Mouse (Mus musculus): ENCODE measurements around the gene Sec24a.
A peak's percentile ranks its signal among the peaks of the same experiment; 100 is the strongest.
"Not testable (repeated sequence)": the region's sequence is repeated elsewhere in the genome, so short reads cannot be mapped to it uniquely, and the experiment has no call there.

Gene Sec24a

DNA sequence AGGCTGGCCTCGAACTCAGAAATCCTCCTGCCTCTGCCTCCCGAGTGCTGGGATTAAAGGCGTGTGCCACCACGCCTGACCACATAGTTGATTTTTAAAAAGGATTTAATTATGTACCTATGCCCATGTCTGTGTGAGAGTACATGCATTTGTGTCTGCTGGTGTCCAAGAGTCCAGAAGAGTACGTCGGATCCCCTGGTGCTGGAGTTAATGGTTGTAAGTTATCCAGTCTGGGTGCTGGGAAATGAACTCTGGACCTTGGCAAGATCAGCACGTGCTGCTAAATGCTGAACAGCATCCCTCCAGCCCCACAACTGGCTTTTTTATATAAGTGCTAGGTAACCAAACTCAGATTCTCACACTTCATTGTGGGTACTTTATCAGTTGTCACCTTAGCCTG is 92.6 kb downstream of the Sec24a start:
- no peak for TF ChIP-seq NANOG (IDR thresholded peaks at IDR 0.05; ENCODE audit: borderline replicate concordance, low read length)
- TF ChIP-seq POU5F1 (IDR thresholded peaks at IDR 0.05; ENCODE audit: borderline replicate concordance, low read length), result no peak
- no peak for TF ChIP-seq CTCF (conservative IDR thresholded peaks at IDR 0.05; ENCODE audit: low read length)
- peaks cover 24% of the 10 kb centered on the region for H3K9me3 ChIP-seq (ENCODE audit: low read length)
- no peaks in the 10 kb centered on the region for H3K36me3 ChIP-seq (ENCODE audit: insufficient read depth, low read length)
- H3K27me3 ChIP-seq (ENCODE audit: insufficient read depth, low read length), result no peaks in the 10 kb centered on the region
- H3K4me3 ChIP-seq (replicated peaks; ENCODE audit: low read length), result no peak overlapping the region
- H3K4me1 ChIP-seq (replicated peaks; ENCODE audit: low read depth, low read length), result peaks cover 13% of the 10 kb centered on the region

DNA sequence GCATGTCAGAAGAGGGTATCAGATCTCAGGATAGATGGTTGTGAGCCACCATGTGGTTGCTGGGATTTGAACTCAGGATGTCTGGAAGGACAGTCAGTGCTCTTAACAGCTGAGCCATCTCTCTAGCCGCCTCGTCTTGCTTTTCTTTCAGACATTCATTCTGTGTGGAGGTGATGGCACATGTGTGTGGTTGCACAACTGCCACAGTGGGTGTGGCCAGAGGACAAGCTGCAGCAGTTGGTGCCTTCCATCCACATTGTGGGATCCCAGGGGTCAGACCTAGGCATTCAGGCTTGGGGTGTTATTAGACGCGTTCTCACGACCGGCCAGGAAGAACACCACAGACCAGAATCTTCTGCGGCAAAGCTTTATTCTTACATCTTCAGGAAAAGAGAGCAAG is 98.7 kb downstream of the Sec24a start:
- H3K4me1 ChIP-seq (replicated peaks; ENCODE audit: low read depth, low read length), result peaks cover 26% of the 10 kb centered on the region
- H3K27me3 ChIP-seq (ENCODE audit: insufficient read depth, low read length); H3K4me3 ChIP-seq (replicated peaks; ENCODE audit: low read length); H3K36me3 ChIP-seq (ENCODE audit: insufficient read depth, low read length): not testable (repeated sequence)
- peaks cover 24% of the 10 kb centered on the region for H3K9me3 ChIP-seq (ENCODE audit: low read length)

DNA sequence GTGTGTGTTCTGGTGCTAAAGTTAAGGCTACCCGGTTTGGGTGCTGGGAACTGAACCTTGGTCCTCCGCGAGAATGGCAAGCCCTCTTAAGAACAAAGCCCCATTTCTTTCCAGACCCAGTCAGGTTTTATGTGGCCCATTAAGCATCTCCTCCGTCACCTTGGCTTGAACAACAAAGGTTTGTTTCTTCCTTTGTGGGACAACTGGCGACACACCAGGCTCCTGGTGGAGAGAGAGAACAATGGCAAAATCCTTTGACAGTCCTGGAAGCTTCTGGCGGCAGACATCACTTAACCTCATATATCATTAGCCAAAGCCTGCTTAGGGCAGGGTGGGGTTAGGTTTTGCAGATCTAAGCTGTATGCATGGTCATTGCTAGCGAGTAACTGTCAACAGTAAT is 100.8 kb downstream of the Sec24a start:
- Histone ChIP-seq H3K27me3 (ENCODE audit: insufficient read depth, low read length) (no peaks in the 10 kb centered on the region), H3K4me1 (replicated peaks; ENCODE audit: low read depth, low read length) (peaks cover 46% of the 10 kb centered on the region), H3K36me3 (ENCODE audit: insufficient read depth, low read length) (peaks cover 5% of the 10 kb centered on the region), H3K4me3 (replicated peaks; ENCODE audit: low read length) (no peak overlapping the region), H3K9me3 (ENCODE audit: low read length) (peaks cover 21% of the 10 kb centered on the region)
- TF ChIP-seq POU5F1 (IDR thresholded peaks at IDR 0.05; ENCODE audit: borderline replicate concordance, low read length) (no peak), NANOG (IDR thresholded peaks at IDR 0.05; ENCODE audit: borderline replicate concordance, low read length) (no peak), CTCF (conservative IDR thresholded peaks at IDR 0.05; ENCODE audit: low read length) (no peak)

DNA sequence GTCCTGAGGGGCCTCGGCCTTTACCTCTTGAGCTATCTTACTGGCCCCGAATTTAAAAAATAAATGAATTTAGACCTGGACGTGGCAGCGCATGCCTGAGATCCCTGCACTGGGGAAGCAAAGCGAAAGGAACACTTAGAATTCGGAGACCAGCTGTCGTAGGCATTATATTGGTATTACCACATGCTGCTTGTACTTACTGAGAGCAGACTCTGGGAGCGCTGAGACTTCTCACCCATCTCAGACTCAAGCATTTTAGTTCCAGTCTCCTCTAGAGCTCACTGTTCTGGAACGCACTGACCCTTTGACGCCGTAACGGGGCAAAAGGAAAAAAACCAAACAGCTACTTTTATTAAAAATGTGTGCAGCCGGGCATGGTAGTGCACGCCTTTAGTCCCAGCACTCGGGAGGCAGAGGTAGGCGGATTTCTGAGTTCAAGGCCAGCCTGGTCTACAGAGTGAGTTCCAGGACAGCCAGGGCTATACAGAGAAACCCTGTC is 101.5 kb downstream of the Sec24a start:
- Histone ChIP-seq H3K4me1 (replicated peaks; ENCODE audit: low read depth, low read length) (peaks cover 54% of the 10 kb centered on the region), H3K36me3 (ENCODE audit: insufficient read depth, low read length) (peaks cover 12% of the 10 kb centered on the region), H3K4me3 (replicated peaks; ENCODE audit: low read length) (no peak overlapping the region), H3K9me3 (ENCODE audit: low read length) (peaks cover 21% of the 10 kb centered on the region), H3K27me3 (ENCODE audit: insufficient read depth, low read length) (no peaks in the 10 kb centered on the region)
- TF ChIP-seq CTCF (conservative IDR thresholded peaks at IDR 0.05; ENCODE audit: low read length) (no peak), NANOG (IDR thresholded peaks at IDR 0.05; ENCODE audit: borderline replicate concordance, low read length) (no peak), POU5F1 (IDR thresholded peaks at IDR 0.05; ENCODE audit: borderline replicate concordance, low read length) (no peak)

DNA sequence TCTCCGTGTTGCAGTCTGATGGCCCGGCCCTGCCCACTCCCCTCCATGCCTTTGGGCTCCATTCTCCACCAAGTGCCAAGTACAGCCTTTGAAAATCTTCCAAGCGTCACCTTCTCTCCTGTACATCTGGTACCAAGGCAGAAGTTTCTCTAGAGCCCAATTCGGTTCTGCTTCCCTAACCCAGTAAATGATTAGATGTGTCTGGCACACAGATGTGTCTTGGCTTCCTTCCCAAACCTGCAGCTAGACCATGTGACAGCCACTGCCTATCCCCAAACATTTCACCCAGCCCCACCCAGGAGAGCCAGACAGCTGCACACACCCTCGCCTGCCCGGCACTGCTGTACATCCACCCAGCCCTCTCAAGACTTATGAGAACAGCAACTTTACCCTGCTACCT is 104.7 kb downstream of the Sec24a start:
- TF ChIP-seq POU5F1 (IDR thresholded peaks at IDR 0.05; ENCODE audit: borderline replicate concordance, low read length) (no peak), NANOG (IDR thresholded peaks at IDR 0.05; ENCODE audit: borderline replicate concordance, low read length) (no peak), CTCF (conservative IDR thresholded peaks at IDR 0.05; ENCODE audit: low read length) (no peak)
- peaks cover 84% of the 10 kb centered on the region for H3K4me1 ChIP-seq (replicated peaks; ENCODE audit: low read depth, low read length)
- H3K4me3 ChIP-seq (replicated peaks; ENCODE audit: low read length), result peak overlapping the region; percentile 37
- H3K27me3 ChIP-seq (ENCODE audit: insufficient read depth, low read length), result no peaks in the 10 kb centered on the region
- H3K9me3 ChIP-seq (ENCODE audit: low read length), result peaks cover 10% of the 10 kb centered on the region
- H3K36me3 ChIP-seq (ENCODE audit: insufficient read depth, low read length), result peaks cover 44% of the 10 kb centered on the region

GRCm38 (mm10) chr11:51658291-51658690 is 105.1 kb downstream of the Sec24a start:
- Histone ChIP-seq H3K36me3 (ENCODE audit: insufficient read depth, low read length) (peaks cover 48% of the 10 kb centered on the region), H3K27me3 (ENCODE audit: insufficient read depth, low read length) (no peaks in the 10 kb centered on the region), H3K9me3 (ENCODE audit: low read length) (peaks cover 7% of the 10 kb centered on the region), H3K4me1 (replicated peaks; ENCODE audit: low read depth, low read length) (peaks cover 88% of the 10 kb centered on the region), H3K4me3 (replicated peaks; ENCODE audit: low read length) (peak overlapping the region; percentile 37)
- no peak for TF ChIP-seq CTCF (conservative IDR thresholded peaks at IDR 0.05; ENCODE audit: low read length)
- TF ChIP-seq POU5F1 (IDR thresholded peaks at IDR 0.05; ENCODE audit: borderline replicate concordance, low read length), result no peak
- TF ChIP-seq NANOG (IDR thresholded peaks at IDR 0.05; ENCODE audit: borderline replicate concordance, low read length), result no peak

GRCm38 (mm10) chr11:51656798-51657521 is 106.5 kb downstream of the Sec24a start:
- TF ChIP-seq NANOG (IDR thresholded peaks at IDR 0.05; ENCODE audit: borderline replicate concordance, low read length) (no peak), POU5F1 (IDR thresholded peaks at IDR 0.05; ENCODE audit: borderline replicate concordance, low read length) (no peak), CTCF (conservative IDR thresholded peaks at IDR 0.05; ENCODE audit: low read length) (no peak)
- Histone ChIP-seq H3K4me1 (replicated peaks; ENCODE audit: low read depth, low read length) (peaks cover 94% of the 10 kb centered on the region), H3K9me3 (ENCODE audit: low read length) (no peaks in the 10 kb centered on the region), H3K36me3 (ENCODE audit: insufficient read depth, low read length) (peaks cover 61% of the 10 kb centered on the region), H3K27me3 (ENCODE audit: insufficient read depth, low read length) (no peaks in the 10 kb centered on the region), H3K4me3 (replicated peaks; ENCODE audit: low read length) (0 out of 2 replicates have a peak overlapping the region, but pooled peaks have one; percentile 20)

- Histone ChIP-seq H3K36me3 (ENCODE audit: insufficient read depth, low read length) (peaks cover 65% of the 10 kb centered on the region), H3K9me3 (ENCODE audit: low read length) (no peaks in the 10 kb centered on the region), H3K4me1 (replicated peaks; ENCODE audit: low read depth, low read length) (peaks cover 81% of the 10 kb centered on the region), H3K4me3 (replicated peaks; ENCODE audit: low read length) (no peak overlapping the region), H3K27me3 (ENCODE audit: insufficient read depth, low read length) (no peaks in the 10 kb centered on the region)
- TF ChIP-seq NANOG (IDR thresholded peaks at IDR 0.05; ENCODE audit: borderline replicate concordance, low read length) (no peak), CTCF (conservative IDR thresholded peaks at IDR 0.05; ENCODE audit: low read length) (no peak), POU5F1 (IDR thresholded peaks at IDR 0.05; ENCODE audit: borderline replicate concordance, low read length) (no peak)
These were observed 108.5 kb downstream of the Sec24a start for GRCm38 (mm10) chr11:51654891-51655290.

- no peaks in the 10 kb centered on the region for H3K9me3 ChIP-seq (ENCODE audit: low read length)
- 0 out of 2 replicates have a peak overlapping the region, but pooled peaks have one; percentile 72 for H3K4me3 ChIP-seq (replicated peaks; ENCODE audit: low read length)
- peaks cover 83% of the 10 kb centered on the region for H3K4me1 ChIP-seq (replicated peaks; ENCODE audit: low read depth, low read length)
- TF ChIP-seq CTCF (conservative IDR thresholded peaks at IDR 0.05; ENCODE audit: low read length) (no peak), POU5F1 (IDR thresholded peaks at IDR 0.05; ENCODE audit: borderline replicate concordance, low read length) (no peak), NANOG (IDR thresholded peaks at IDR 0.05; ENCODE audit: borderline replicate concordance, low read length) (no peak)
- H3K27me3 ChIP-seq (ENCODE audit: insufficient read depth, low read length), result no peaks in the 10 kb centered on the region
- H3K36me3 ChIP-seq (ENCODE audit: insufficient read depth, low read length), result peaks cover 69% of the 10 kb centered on the region
These were observed 109.7 kb downstream of the Sec24a start for GRCm38 (mm10) chr11:51653736-51654135.

Data from E14TG2a.4 (cell line).